Mouse (Mus musculus): Measurements from ENCODE around the gene Suox. TPM values are rescaled to one million over a fixed set of nuclear protein-coding genes. Genes with fewer than 3 reads are reported as not detected.
"Not testable (repeated sequence)": the region's sequence is repeated elsewhere in the genome, so short reads cannot be mapped to it uniquely, and the experiment has no call there.

Gene Suox
- polyA plus RNA-seq, 1 experiment: 0.36 TPM

DNA sequence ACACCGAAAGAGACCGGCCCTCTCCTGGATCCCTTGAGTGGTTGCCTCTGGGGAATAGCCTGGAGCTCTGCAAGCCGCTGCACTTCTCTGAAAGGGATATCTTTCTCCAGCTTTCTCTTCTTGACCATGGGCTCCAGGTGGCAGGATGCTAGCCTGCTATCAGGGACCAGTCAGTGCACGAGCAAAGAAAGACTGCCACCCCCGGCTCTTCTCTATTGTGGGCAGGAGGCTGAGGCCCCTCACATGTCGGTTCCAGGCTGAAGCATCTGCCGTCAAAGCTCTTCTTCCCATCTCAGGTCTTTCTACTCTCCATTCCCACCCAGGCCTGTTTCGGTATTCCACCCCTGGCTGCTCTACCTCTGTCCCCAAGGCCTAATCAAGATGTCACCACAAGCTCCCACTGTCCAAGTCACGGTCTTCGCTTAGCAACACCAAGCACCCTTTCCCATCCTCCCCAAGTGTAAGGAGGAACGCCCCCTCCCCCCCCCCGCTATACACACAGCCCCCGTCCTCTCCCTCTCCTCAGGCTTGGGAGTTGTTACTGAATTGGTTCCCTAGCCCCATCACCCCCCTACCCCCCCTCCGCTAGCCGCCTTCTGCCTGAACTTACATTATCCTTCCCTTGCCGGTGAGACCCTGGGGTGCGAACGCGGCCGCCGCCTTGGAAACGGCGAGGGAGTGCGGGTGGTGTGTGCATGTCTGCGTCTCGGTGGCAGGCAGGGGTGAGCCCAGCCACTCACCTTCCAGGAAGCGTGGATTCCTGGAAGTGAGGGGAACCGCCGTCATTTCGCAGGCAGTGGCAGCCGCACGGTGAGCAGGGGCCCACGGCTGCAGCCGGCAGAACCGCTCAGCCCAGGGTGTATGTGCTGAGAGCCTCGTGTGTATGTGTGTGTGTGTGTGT, 28.5 kb downstream of the Suox start, which contains the start of gene Ikzf4:
Gene Ikzf4 (minus strand): TSS at position 881 of the 901 bp plus-strand sequence.
- H3K27me3 ChIP-seq (replicated peaks): peaks cover 62% of the 10 kb centered on the region
- no peaks in the 10 kb centered on the region for H3K9me3 ChIP-seq
- H3K4me1 ChIP-seq: peaks cover 24% of the 10 kb centered on the region
- H3K36me3 ChIP-seq (replicated peaks; ENCODE audit: low read length): no peaks in the 10 kb centered on the region
- TF ChIP-seq GATA1 (IDR thresholded peaks at IDR 0.05; ENCODE audit: borderline replicate concordance, low read length) (no peak), FLI1 (IDR thresholded peaks at IDR 0.05; ENCODE audit: low read length) (no peak)
- H3K4me3 ChIP-seq (replicated peaks): peak within 1 kb of the TSS; percentile 91

DNA sequence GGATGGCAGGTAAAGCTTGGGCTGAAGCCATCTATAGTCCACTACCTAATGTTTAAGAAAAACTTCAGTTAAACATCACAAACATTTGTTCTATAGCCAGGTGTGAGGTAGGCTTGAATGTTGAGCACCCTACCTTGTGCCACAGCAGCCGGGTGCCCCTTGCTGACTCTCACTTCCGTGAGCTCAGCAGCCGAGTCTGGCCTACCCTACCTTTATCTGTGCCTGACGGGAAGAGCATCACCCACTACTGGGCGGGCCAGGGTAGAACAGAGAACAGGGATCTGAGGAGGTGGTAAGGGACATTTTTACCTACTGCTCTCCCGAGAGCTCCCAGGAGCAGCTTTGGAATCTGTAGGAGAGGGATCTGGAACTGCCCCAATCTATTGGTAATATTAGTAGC, 31.1 kb downstream of the Suox start:
- Histone ChIP-seq H3K4me1 (peaks cover 29% of the 10 kb centered on the region), H3K9me3 (no peaks in the 10 kb centered on the region), H3K27me3 (replicated peaks) (peaks cover 64% of the 10 kb centered on the region), H3K36me3 (replicated peaks; ENCODE audit: low read length) (no peaks in the 10 kb centered on the region), H3K4me3 (replicated peaks) (no peak overlapping the region)
- TF ChIP-seq FLI1 (IDR thresholded peaks at IDR 0.05; ENCODE audit: low read length) (no peak), GATA1 (IDR thresholded peaks at IDR 0.05; ENCODE audit: borderline replicate concordance, low read length) (no peak)

DNA sequence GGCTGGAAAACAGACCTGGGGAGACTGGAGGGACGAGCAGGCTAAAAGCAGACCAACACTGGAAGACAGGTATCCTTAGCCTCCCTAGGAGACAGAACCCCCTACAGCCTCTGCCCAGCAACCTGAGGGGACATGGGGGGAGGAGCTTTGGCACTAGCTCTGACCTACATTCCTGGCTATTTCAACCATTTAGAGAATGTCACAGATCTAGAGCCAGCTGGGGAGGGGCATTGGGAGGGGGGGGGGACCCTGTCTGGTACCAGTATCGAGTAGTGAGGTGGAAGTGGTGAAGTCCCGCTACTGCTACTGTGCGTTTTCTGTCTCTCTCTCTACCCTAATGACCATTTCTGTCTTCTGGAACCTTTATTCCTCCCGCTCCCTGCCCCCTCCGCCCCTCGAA, 32.0 kb downstream of the Suox start:
- Histone ChIP-seq H3K36me3 (replicated peaks; ENCODE audit: low read length) (no peaks in the 10 kb centered on the region), H3K27me3 (replicated peaks) (peaks cover 57% of the 10 kb centered on the region), H3K4me3 (replicated peaks) (no peak overlapping the region), H3K9me3 (no peaks in the 10 kb centered on the region), H3K4me1 (peaks cover 29% of the 10 kb centered on the region)
- TF ChIP-seq GATA1 (IDR thresholded peaks at IDR 0.05; ENCODE audit: borderline replicate concordance, low read length) (no peak), FLI1 (IDR thresholded peaks at IDR 0.05; ENCODE audit: low read length) (no peak)

DNA sequence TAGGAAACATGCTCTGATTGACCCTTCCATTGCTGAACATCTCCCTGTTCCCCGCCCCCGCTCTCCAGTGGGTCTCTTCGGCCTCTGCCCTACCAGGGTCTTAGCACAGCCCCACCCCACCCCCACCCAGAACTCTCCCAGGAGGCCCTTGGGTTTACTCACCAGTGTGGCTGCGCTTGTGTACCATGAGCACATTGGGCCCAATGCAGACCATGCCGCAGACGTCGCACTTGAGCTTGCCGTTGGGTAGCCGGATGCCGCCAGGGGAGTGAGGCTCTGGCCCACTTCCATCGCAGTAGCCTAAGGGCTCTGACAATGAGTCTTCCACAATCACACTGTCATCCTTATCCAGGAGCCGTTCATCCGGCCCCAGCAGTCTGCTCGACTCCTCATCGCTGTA, 33.0 kb downstream of the Suox start:
- no peak overlapping the region for H3K4me3 ChIP-seq (replicated peaks)
- TF ChIP-seq GATA1 (IDR thresholded peaks at IDR 0.05; ENCODE audit: borderline replicate concordance, low read length) (no peak), FLI1 (IDR thresholded peaks at IDR 0.05; ENCODE audit: low read length) (no peak)
- no peaks in the 10 kb centered on the region for H3K36me3 ChIP-seq (replicated peaks; ENCODE audit: low read length)
- H3K4me1 ChIP-seq: peaks cover 25% of the 10 kb centered on the region
- H3K27me3 ChIP-seq (replicated peaks): peaks cover 56% of the 10 kb centered on the region
- no peaks in the 10 kb centered on the region for H3K9me3 ChIP-seq

DNA sequence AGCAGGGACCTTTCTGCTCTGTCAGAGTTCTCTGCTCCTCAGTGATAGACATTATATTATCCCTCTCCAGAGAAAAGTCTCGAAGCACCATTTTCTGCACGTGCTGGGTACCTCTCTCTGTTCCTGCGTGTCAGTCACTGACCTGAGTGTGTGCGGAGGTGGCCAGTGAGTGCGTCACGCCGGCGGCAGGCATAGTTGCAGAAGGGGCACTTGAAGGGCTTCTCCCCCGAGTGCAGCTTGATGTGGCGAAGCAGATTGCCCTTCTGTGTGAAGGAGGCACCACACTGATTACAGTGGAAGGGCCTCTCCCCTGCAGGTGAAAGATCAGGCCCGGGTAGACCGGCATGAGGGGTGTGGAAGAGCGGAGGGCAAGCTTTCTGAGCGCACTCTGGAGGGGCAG, 33.9 kb downstream of the Suox start:
- peaks cover 16% of the 10 kb centered on the region for H3K4me1 ChIP-seq
- H3K4me3 ChIP-seq (replicated peaks): no peak overlapping the region
- peaks cover 56% of the 10 kb centered on the region for H3K27me3 ChIP-seq (replicated peaks)
- TF ChIP-seq GATA1 (IDR thresholded peaks at IDR 0.05; ENCODE audit: borderline replicate concordance, low read length) (no peak), FLI1 (IDR thresholded peaks at IDR 0.05; ENCODE audit: low read length) (no peak)
- no peaks in the 10 kb centered on the region for H3K9me3 ChIP-seq
- no peaks in the 10 kb centered on the region for H3K36me3 ChIP-seq (replicated peaks; ENCODE audit: low read length)

DNA sequence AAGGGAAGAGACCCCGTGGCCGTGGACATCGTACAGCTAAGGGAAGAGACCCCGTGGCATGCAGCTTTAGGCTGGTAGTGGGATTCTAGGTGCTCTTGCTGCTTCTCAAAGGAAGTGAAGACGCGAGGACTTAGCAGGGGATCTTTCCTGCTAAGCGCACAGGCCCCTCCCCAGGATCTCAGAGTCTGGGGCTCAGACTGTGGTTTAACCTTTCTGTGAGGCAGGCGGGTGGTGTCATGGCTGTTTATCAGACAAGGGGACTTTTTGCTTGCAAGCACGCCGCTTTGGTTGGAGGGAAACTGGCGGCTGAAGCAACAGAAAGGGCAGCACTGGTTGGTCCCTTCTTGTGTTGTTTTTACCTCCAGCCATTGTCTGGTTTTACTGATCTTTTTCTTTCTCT, 36.9 kb downstream of the Suox start:
- no peaks in the 10 kb centered on the region for H3K36me3 ChIP-seq (replicated peaks; ENCODE audit: low read length)
- peaks cover 14% of the 10 kb centered on the region for H3K4me1 ChIP-seq
- no peaks in the 10 kb centered on the region for H3K9me3 ChIP-seq
- H3K4me3 ChIP-seq (replicated peaks): no peak overlapping the region
- H3K27me3 ChIP-seq (replicated peaks): peaks cover 48% of the 10 kb centered on the region
- TF ChIP-seq FLI1 (IDR thresholded peaks at IDR 0.05; ENCODE audit: low read length) (no peak), GATA1 (IDR thresholded peaks at IDR 0.05; ENCODE audit: borderline replicate concordance, low read length) (no peak)

DNA sequence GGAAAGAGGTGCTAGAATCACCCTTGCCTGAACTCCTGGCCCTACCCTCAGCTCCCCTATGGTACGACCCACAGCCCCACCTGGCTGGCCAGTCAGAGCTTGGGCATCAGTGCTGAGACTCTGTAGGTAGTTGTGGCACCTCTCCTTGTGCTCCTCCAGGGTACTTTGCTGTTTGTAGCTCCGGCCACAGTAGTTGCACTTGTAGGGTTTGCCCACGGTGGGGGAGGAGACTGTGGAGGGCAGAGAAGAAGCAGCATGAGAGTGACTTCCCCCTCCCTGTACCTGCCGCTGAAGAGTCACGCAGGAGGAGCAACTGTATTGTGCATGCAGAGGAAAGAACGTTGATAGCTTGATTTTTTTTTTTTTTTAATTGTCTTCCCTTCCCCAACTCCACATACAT, 37.3 kb downstream of the Suox start:
- TF ChIP-seq GATA1 (IDR thresholded peaks at IDR 0.05; ENCODE audit: borderline replicate concordance, low read length) (no peak), FLI1 (IDR thresholded peaks at IDR 0.05; ENCODE audit: low read length) (no peak)
- H3K9me3 ChIP-seq: no peaks in the 10 kb centered on the region
- no peak overlapping the region for H3K4me3 ChIP-seq (replicated peaks)
- no peaks in the 10 kb centered on the region for H3K36me3 ChIP-seq (replicated peaks; ENCODE audit: low read length)
- peaks cover 49% of the 10 kb centered on the region for H3K27me3 ChIP-seq (replicated peaks)
- peaks cover 18% of the 10 kb centered on the region for H3K4me1 ChIP-seq

DNA sequence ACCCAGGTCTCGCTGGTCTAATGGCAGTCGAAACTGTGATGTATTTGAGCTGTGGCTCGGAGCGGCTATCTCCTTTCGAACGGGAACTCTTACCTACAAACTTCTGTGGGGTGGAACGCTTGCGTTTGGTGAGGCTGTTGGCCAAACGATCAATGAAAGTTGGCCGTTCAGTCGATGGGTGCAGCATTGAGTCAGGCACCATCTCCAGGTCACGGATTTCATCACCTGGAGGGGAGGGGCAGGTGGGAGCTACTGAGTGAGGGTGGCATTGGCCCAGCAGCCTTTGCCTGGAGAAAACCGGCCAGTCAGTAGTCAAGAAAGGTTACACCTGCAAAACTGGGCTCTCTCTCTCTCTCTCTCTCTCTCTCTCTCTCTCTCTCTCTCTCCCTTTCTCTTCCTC, 38.2 kb downstream of the Suox start:
- Histone ChIP-seq H3K4me3 (replicated peaks) (no peak overlapping the region), H3K36me3 (replicated peaks; ENCODE audit: low read length) (no peaks in the 10 kb centered on the region), H3K4me1 (peaks cover 20% of the 10 kb centered on the region), H3K9me3 (no peaks in the 10 kb centered on the region), H3K27me3 (replicated peaks) (peaks cover 47% of the 10 kb centered on the region)
- TF ChIP-seq GATA1 (IDR thresholded peaks at IDR 0.05; ENCODE audit: borderline replicate concordance, low read length) (no peak), FLI1 (IDR thresholded peaks at IDR 0.05; ENCODE audit: low read length) (no peak)

DNA sequence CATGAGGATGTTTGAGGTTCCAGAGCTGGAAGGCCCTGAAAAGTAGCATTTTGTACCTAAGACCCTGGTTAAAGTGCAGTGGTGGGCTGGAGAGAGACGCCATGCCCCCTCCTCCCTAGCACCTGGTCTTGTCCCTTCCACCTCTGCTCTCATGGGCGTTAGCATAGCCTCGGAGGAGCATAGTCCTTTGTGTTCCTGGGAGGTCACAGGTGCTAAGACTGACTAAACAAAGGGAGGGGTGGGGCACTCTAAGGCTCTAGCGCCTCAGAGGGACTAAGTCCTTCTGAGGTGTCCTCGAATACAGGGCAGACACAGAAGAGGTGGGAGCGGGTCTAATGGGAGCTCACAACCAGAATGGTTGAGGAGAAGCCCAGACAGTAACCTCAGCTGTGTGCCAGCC, 42.3 kb downstream of the Suox start:
- peaks cover 14% of the 10 kb centered on the region for H3K4me1 ChIP-seq
- H3K27me3 ChIP-seq (replicated peaks): peaks cover 37% of the 10 kb centered on the region
- no peaks in the 10 kb centered on the region for H3K9me3 ChIP-seq
- H3K4me3 ChIP-seq (replicated peaks): no peak overlapping the region
- no peak for TF ChIP-seq FLI1 (IDR thresholded peaks at IDR 0.05; ENCODE audit: low read length)
- no peak for TF ChIP-seq GATA1 (IDR thresholded peaks at IDR 0.05; ENCODE audit: borderline replicate concordance, low read length)
- H3K36me3 ChIP-seq (replicated peaks; ENCODE audit: low read length): no peaks in the 10 kb centered on the region

DNA sequence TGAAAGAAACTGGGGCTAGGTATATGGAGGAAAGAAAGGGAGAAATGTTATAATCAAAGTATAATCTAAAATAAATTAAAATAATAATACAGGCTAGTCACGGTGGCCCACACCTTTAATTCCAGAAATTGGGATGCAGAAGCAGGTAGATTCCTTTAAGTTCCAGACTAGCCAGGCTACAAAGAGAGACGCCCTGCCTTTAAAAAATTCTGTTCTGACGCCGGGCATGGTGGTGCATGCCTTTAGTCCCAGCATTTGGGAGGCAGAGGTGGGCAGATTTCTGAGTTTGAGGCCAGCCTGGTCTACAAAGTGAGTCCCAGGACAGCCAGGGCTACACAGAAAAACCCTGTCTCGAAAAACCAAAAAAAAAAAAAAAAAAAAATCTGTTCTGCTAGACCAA, 43.6 kb downstream of the Suox start:
- H3K9me3 ChIP-seq; H3K4me3 ChIP-seq (replicated peaks); H3K36me3 ChIP-seq (replicated peaks; ENCODE audit: low read length): not testable (repeated sequence)
- H3K27me3 ChIP-seq (replicated peaks): peaks cover 25% of the 10 kb centered on the region
- H3K4me1 ChIP-seq: peaks cover 17% of the 10 kb centered on the region

Measured in megakaryocyte, embryonic 14.5 days (primary cell).